Mouse (Mus musculus): ENCODE results near the gene Ift122. TPM values are rescaled to one million over a fixed set of nuclear protein-coding genes. Genes with fewer than 3 reads are reported as not detected.

Gene Ift122
- 28.2 and 32.4 TPM in 2 replicates for polyA plus RNA-seq (2012; rRNA removed)

DNA sequence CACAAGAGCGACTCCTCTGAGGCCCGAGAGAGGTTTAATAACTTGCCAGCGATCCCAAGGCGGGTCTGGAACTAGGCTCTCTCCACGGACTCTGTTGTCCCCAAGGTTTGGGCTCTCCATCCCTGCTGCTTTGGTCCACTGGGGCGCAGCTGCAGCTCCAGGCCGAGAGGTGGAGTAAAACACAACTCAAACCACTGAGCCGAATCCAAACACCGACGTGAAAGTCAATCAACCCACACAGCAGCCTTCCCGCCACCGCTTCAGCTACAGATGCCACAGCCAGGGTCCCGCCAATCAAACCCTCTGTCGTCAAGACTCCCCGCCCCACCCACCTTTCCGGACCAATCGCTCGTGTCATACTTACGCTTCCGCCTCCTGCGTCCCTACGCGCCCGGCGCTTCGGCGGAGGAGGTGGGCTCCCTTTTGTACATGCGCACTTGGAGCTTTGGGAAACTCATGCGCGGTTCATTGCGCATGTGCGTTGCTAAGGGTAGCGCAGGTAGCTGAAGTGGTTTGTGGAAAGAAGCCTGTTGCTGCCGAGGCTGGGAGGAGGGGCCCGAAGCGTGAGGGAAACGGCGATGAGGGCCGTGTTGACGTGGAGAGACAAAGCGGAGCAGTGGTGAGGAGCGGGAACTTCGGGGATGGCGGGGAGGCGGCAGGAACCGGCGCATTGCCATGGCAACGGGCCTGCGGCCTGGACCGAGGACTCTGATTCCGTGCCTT, at the start of gene Ift122, which contains the start of gene Mbd4:
Gene Ift122 (plus strand): TSS at position 380 of the 723 bp plus-strand sequence.
Gene Mbd4 (minus strand): TSS at position 281 of the 723 bp plus-strand sequence.

DNA sequence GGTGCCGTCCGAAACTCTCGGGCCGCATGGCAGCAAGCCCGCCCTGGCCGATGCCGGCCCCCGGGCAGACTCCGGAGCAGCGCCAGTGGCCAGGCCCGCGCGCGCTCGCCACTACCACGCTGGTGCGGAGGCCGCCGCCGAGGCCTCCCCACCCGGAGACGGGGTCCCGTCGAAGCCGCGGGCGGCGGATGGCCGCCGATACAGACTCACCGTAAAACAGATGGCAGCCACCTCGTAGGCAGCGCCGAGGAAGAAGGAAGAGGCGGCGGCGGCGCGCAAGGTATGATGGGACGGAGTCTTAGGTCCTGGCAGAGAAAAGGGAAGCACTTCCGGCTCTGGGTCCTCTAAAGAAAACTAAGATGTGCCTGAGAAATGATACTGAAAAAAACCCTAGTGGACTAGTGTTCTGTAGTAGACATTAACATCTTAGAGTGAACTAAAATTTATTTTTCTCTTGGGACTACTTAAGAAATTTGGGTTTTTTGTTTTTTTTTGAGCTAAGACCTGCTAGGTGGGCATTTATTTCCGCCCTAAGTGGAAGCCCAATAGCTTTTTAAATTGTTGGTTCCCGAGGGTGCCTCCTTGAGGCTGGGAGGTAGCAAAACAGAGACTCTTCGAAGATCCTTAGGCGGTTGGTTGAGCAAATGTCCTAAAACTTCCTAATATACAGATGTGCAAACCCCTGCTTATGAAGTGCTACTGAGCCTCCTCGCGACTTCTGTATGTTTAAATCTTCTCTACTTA, 44.6 kb upstream of the Ift122 start, which contains the start of gene Rpl32:
Gene Rpl32 (minus strand): TSS at position 260 of the 744 bp plus-strand sequence.

DNA sequence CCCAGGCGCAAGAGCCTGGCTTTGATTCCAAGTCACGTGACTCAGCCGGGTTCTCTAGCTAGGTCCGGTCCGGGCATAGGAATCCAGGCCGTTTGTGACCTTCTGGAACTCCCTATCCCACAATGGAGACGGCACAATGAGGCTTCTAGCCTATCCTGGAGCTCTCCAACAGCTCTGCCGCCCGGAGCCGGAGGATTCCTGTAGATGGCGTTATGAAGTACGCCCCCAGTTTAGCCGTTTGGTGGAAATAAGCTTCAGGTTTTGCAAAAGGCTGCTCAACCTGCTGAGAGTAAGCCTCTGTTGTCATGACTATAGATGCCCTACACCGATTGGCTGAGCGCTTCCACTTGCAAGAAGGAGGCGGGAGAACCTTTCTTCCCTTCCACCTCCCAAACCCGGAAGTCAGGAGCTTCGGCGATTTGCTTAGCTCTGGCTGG, 15.1 kb upstream of the Ift122 start, which contains the start of gene Efcab12:
Gene Efcab12 (minus strand): TSS at position 252 of the 437 bp plus-strand sequence.

DNA sequence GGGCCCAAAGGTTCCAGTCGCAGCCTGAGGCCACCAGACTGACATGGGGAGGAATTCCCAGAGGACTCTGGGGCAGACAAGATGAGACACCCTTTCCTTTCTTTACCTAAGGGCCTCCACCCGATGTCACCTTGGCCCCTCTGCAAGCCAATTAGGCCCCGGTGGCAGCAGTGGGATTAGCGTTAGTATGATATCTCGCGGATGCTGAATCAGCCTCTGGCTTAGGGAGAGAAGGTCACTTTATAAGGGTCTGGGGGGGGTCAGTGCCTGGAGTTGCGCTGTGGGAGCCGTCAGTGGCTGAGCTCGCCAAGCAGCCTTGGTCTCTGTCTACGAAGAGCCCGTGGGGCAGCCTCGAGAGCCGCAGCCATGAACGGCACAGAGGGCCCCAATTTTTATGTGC, 78.4 kb downstream of the Ift122 start, which contains the start of gene Rho:
Gene Rho (plus strand): TSS at position 110 of the 400 bp plus-strand sequence.

DNA sequence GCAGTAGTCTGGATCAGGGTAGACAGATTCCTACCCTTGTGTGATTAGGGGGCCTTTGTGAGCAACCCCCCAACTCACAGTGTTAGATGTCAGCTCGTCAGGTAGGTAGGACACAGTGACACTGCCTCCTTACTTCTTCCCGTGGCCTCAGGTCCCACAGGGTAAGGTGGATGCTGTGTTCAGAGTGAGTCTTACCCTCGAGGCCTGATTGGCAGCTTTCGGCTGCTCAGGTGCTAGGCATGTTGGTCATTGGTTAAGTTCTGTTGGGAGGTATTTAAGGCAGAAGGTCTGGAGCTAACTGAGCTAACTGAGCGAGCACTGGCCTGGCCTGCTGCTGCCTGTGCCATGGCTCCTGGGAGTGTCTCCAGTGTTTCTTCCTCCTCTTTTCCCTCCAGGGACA, 91.4 kb downstream of the Ift122 start, which contains the start of gene H1foo:
Gene H1foo (plus strand): TSS at position 301 of the 400 bp plus-strand sequence.

Other genes with a start within 250 kb of the Ift122 start
- 133 and 136 TPM in 2 replicates for gene Raf1, start 176.8 kb upstream of the Ift122 start, polyA plus RNA-seq (2012; rRNA removed)
- gene Tmem40, start 91.1 kb upstream of the Ift122 start, polyA plus RNA-seq (2012; rRNA removed), result 2.8 and 4.5 TPM in 2 replicates
- gene Cand2, start 78.9 kb upstream of the Ift122 start, polyA plus RNA-seq (2012; rRNA removed), result 24.9 and 28.3 TPM in 2 replicates
- 557 and 914 TPM in 2 replicates for gene Rpl32, start 44.7 kb upstream of the Ift122 start, polyA plus RNA-seq (2012; rRNA removed)
- 2.0 and 2.9 TPM in 2 replicates for gene Efcab12, start 15.1 kb upstream of the Ift122 start, polyA plus RNA-seq (2012; rRNA removed)
- gene Mbd4, start 99 bp upstream of the Ift122 start, polyA plus RNA-seq (2012; rRNA removed), result 1.6 and 1.7 TPM in 2 replicates
- gene Rho, start 78.3 kb downstream of the Ift122 start, polyA plus RNA-seq (2012; rRNA removed), result 3.5 and 4.7 TPM in 2 replicates
- gene H1foo, start 91.5 kb downstream of the Ift122 start, polyA plus RNA-seq (2012; rRNA removed), result 35.0 and 43.2 TPM in 2 replicates
- 203 and 236 TPM in 2 replicates for gene Plxnd1, start 141.5 kb downstream of the Ift122 start, polyA plus RNA-seq (2012; rRNA removed)

Data from ovary, adult 2 months (tissue).